Mouse (Mus musculus) neutrophil, adult 5-6 weeks (primary cell): ENCODE results near the gene 2310009B15Rik. TPM values are rescaled to one million over a fixed set of nuclear protein-coding genes. Genes with fewer than 3 reads are reported as not detected.

Experiments used
- ATAC-seq: fragments of 151-379, 151-347 bp; 2 replicates; pipeline ENCODE4 v1.8.0; 2017; ENCODE audit warnings: mild to moderate bottlenecking, moderate TSS enrichment; ENCODE audit not compliant: insufficient number of reproducible peaks, poor library complexity, low FRiP score, severe bottlenecking; ENCODE audit errors: extremely low read depth
- total RNA-seq: library from RNA; stranded (forward); fragments of 200-1000 nt; gene quantifications from 2 replicates; pipeline ENCODE4 v1.2.3, GENCODE M21; 2017

2310009B15Rik gene
- total RNA-seq, 1 experiment from 2014 or later: 6.1 TPM

DNA sequence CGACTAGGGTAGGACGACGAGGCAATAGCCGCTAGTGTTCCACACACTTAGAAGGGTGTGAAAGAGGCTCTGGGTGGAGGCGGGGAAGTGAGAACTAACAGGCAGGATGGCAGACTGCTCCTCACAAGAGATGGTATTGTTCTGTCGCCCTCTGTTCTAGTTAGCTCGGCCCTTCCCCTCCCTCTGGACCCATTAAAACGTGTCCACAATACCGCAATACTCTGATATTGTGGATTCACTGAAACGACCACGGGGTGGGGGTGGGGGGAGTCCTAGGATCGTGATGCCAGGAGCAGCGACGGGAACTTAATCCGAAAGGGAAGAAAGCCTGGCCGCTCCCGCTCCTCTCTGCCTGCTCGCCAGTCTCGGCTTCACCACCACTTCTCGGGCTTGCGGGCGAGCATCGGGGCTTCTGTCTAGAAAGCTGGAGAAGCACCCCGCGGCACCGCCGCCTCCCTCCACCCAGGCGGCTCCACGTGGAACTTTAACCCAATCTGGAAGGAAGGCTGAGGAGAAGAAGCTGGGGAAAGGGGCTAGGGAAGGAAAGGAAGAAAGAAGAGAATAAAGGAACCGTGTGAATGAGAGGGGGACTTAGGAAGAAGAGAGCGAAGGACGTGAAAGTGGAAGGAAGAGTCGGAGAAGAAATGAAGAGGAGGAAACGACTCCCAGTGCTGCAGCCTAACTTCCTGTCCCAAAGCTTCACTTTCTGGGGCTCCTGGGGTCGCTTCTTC lies 13.1 kb downstream of the 2310009B15Rik start:
- peak; percentile 40; the same call in 1 of the 2 replicates for ATAC-seq

DNA sequence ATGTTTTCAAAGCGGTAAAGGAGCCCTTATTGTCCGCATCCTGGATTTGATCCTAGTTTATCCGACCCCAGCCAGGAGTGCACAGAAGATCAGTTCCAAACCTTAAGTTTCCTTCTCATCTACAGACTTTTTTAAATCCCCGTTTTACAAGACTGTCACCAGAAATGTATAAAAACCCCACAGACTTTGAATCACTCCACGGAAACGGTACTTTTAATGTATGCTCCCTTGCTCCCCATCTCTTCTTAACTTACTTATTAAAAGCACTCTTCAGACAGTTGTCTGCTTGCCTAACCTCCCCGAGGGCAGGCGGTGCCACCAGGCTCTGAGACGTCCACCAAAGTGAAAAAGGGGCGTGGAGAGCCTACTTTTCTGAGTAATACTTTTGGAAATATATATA lies 13.9 kb downstream of the 2310009B15Rik start:
- ATAC-seq: no peak

DNA sequence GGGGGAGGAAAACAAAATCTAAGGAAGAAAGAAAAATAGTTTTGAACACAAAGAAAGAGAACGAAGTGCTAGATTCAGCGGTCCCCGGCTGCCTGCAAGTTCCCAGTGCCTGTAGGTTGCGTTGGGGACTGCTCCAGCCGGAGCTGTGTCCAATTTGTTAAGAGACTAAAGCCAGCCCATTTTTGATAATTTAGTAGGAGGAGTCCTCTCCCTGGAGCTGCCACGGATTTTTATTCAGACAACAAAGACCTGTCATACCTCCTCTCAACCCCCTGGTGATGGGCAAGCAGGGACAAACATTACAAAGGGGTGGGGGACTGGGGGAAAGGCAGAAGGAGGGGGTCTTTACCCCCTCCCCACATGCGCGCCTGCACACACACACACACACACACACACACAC lies 14.3 kb downstream of the 2310009B15Rik start:
- ATAC-seq: no peak

DNA sequence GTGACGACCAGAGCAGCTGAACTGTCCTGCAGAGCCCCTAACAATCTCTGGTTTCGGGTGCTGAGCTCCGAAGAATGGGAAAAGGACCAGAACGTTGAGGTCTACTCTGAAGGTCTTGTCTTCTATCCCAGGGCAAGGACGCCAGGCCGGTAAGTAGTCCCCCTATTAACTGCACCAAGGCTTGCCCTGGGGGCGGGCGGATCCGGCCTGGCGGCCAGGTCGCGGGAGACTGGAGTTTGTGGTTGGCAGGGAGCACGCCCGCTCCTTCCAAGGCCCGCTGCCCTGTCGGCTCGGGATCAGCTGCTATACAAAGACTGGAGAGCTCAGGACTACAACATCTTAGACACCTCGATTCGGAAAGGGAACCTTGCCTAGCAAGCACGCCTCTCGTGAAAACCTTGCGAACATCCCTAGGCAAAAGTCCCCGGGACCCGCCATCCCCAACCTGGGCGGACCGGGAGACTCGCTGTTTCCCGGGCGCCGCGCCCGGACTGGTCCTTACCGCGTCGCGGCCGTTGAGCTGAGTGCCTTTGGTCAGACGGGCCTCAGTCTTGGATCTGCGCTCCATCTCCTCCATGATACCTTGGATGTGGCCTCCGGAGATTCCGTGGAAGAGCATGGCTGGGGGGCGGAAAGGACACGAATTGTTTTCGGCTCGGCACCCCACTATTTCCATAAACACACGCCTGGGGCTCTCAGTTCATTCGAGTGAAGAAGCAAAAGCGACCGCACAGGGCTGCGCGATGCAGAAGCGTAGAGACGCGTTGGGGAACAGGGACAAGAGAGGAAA lies 15.2 kb downstream of the 2310009B15Rik start:
- no peak for ATAC-seq

DNA sequence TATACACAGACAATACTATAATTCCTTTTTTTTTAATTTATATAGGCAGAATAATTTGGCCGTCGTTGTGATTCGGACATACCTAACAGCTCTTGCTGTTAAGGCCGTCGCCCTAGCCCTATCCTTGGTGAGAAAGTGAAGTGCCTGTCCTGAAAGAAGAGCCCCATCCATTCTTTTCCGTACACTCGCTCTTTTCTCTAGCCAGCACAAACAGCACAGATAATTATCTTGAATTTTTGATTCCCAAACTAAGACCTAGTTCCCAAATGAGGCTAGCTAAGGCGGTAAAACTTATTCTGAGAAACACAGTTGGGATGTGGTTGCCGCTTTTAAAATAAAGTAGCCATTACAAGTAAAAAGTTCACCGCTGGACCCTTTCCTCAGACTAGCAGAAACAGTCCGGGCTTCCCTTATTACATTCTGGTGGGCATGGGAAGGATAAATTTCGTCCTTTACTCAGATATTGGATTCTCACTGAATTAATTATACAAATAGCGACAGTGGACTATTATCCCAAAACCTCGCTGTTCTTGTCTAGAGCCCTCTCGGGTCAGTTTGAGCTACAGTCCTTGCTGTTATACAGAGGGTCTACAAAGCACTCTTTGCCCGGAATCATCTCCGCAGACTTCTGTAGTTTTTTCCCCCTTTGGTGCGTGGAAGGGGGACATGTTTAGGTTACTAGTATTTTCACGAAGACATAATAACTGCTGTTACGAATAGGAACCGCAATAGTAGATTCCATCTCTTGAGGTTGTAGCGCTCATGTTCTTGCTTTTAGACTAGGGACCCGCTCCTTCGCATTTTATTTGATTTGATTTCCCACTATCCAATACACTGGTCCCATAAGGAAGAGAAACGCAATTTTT lies 16.0 kb downstream of the 2310009B15Rik start:
- no peak for ATAC-seq

DNA sequence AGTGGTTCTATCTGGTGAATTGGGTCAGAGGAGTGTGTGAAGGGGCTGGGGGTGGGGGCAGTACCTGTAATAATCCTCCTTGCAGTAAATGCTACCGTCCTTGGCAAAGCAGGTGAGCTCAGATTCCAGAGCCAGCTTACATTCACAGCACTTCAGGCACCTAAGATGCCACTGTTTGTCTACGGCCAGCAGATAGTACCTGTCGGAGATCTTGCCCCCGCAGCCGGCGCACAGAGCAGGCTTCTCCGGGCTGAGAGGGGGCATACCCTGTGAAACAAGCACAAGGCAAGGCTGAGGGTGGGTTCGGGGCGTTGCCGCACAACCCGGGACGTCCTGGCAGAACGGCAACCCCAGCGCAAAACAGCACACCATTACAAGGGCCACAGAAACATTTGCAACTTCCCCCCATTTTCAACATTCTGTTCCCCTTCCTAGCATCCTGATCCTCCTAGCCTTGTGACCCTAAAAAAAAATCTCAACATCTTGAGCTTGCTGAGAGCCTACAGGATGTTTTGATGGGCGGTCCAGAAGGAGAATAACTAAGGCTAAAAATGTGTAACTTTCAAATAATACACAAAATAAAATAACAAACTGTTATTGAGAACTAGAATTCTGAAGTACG lies 16.7 kb downstream of the 2310009B15Rik start:
- ATAC-seq: no peak

- ATAC-seq: no peak
Observed at GRCm38 (mm10) chr1:138839291-138839690, 17.4 kb downstream of the 2310009B15Rik start.

GRCm38 (mm10) chr1:138837786-138838743 lies 18.6 kb downstream of the 2310009B15Rik start:
- 0 out of 2 replicates have a peak, but pooled peaks have one; percentile 5 for ATAC-seq

- peak; percentile 51; the same call in 1 of the 2 replicates for ATAC-seq
Observed at GRCm38 (mm10) chr1:138835355-138835900, 21.2 kb downstream of the 2310009B15Rik start.

GRCm38 (mm10) chr1:138831309-138831708 lies 25.3 kb downstream of the 2310009B15Rik start:
- ATAC-seq: no peak

GRCm38 (mm10) chr1:138826841-138827240 lies 29.8 kb downstream of the 2310009B15Rik start:
- no peak for ATAC-seq

- no peak for ATAC-seq
Observed at GRCm38 (mm10) chr1:138822985-138823322, 33.7 kb downstream of the 2310009B15Rik start.

GRCm38 (mm10) chr1:138822255-138822984 lies 34.2 kb downstream of the 2310009B15Rik start:
- ATAC-seq: peak; percentile 63
